Mouse (Mus musculus) heart, adult 2 months (tissue): ENCODE results near the gene Cracr2a. TPM values are rescaled to one million over a fixed set of nuclear protein-coding genes. Genes with fewer than 3 reads are reported as not detected.

Source experiments
- DNase-seq, 2 experiments: peaks; one replicate each; pipeline ENCODE4 v3.0.0; 2021
- H3K27ac ChIP-seq: fragments of 200-600 bp; 2 replicates; pipeline ENCODE4 v1.8.1; 2022
- H3K27me3 ChIP-seq: fragments of 200-500 bp; 2 replicates; pipeline ENCODE4 v1.6.1; 2012; ENCODE audit warnings: mild to moderate bottlenecking, low read length, inconsistent platforms, mixed read lengths; ENCODE audit not compliant: control insufficient read depth, insufficient read depth
- H3K36me3 ChIP-seq: fragments of 200-500 bp; 2 replicates; pipeline ENCODE4 v1.6.1; 2012; ENCODE audit warnings: low read length, inconsistent platforms; ENCODE audit not compliant: control insufficient read depth, insufficient read depth
- H3K4me1 ChIP-seq: fragments of 200-500 bp; 2 replicates; pipeline ENCODE4 v1.6.1; 2011; ENCODE audit warnings: low read length; ENCODE audit not compliant: control insufficient read depth, insufficient read depth
- H3K4me3 ChIP-seq: fragments of 200-600 bp; 2 replicates; pipeline ENCODE4 v1.8.1; 2022
- H3K79me2 ChIP-seq: fragments of 200-500 bp; replicated peaks from 2 replicates; pipeline ENCODE4 v1.6.1; 2012; ENCODE audit warnings: mild to moderate bottlenecking, inconsistent platforms, low read length, moderate library complexity, mixed read lengths; ENCODE audit not compliant: control insufficient read depth, insufficient read depth
- H3K9ac ChIP-seq: fragments of 200-500 bp; 2 replicates; pipeline ENCODE4 v1.6.1; 2012; ENCODE audit warnings: low read depth, mild to moderate bottlenecking, control low read depth, inconsistent platforms, low read length, mixed read lengths
- CTCF ChIP-seq: fragments of 200-600 bp; IDR thresholded peaks from 2 replicates; pipeline ENCODE4 v1.8.1; 2022; ENCODE audit warnings: antibody characterized with exemption, mild to moderate bottlenecking, moderate library complexity
- EP300 ChIP-seq: fragments of 200-500 bp; IDR thresholded peaks from 2 replicates; pipeline ENCODE4 v1.6.1; 2011; ENCODE audit warnings: low read depth, low read length, control low read depth; ENCODE audit not compliant: insufficient read depth
- POLR2A ChIP-seq: fragments of 200-500 bp; IDR thresholded peaks from 2 replicates; pipeline ENCODE4 v1.6.1; 2011; ENCODE audit warnings: mild to moderate bottlenecking, low read depth, low read length, control low read depth; ENCODE audit not compliant: insufficient read depth
- WGBS: fragments of 180-500 bp; shearing (Covaris S2); methylation state at CpG from one replicate; pipeline ENCODE4 v1.1.7; 2018; 5-methylcytosine and 5-hydroxymethylcytosine counted together
- intact Hi-C: fragments of 180-260 bp; cut with DNase I; formaldehyde crosslinking; loops from one replicate; pipeline ENCODE4 v1.15.1; 2025
- polyA plus RNA-seq: library from polyadenylated mRNA; depleted of rRNA; stranded (reverse); fragments of >200 nt; gene quantifications from 2 replicates; pipeline ENCODE4 v1.2.3, GENCODE M21; 2012
- total RNA-seq, 2 experiments: library from RNA; stranded (reverse); gene quantifications; 2 replicates each; pipeline ENCODE4 v1.2.3; 2021

Cracr2a gene
- total and polyA plus RNA-seq, 3 experiments = 1.1 to 1.4 (median 1.4) TPM

DNA sequence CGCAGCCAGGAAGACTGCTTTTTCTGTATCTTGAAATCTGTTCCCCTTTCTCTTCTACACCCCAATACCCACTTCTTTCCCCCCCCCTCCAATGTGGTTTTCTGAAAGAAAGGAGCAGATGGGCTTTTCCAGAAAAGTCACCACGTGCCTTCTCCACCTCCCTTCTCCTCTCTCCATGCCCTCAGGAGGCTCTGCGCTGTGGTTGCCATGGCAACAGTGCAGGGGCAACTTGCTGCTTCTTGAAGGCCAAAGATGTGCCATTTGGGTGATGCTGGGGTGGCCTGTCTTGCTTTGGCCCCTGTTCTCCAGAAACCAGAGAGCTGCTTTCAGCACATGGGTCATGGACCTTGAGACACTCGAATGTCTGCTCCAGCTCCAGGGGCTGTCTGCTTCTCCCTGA is 108.2 kb downstream of the Cracr2a start:
- Histone ChIP-seq H3K4me3 (no peak overlapping the region), H3K36me3 (no peaks in the 10 kb centered on the region), H3K27me3 (no peaks in the 10 kb centered on the region), H3K9ac (no peak overlapping the region), H3K27ac (no peak overlapping the region), H3K4me1 (no peaks in the 10 kb centered on the region), H3K79me2 (no peaks in the 10 kb centered on the region)
- TF ChIP-seq EP300 = no peak
- TF ChIP-seq POLR2A = no peak
- TF ChIP-seq CTCF = no peak
- intact Hi-C loops = no loop called here
- DNase-seq = no peak
- 84% methylated on average over 4 of the region's 4 CpGs for WGBS

DNA sequence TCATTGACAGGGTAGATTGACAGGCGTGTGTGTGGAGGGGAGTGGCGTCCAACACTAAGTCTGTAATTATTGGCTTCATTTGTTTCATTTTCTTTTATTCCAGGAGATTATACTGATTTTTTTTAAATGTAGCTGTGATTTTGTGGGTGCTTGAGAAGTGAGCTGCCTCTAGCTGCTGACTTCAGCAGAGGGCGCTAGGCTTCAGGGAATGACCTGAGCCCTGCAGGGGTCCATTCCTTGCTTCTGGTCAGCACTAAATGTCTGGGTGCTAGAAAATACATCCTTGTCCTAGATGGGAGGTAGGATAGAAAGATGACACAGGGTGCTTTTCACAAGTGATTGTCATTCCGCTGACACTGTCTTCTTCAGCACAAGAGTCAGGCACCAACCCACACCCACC is 108.9 kb downstream of the Cracr2a start:
- no peaks in the 10 kb centered on the region for H3K27me3 ChIP-seq
- TF ChIP-seq CTCF = peak; percentile 18
- TF ChIP-seq POLR2A = no peak
- 99% methylated on average over 4 of the region's 4 CpGs for WGBS

DNA sequence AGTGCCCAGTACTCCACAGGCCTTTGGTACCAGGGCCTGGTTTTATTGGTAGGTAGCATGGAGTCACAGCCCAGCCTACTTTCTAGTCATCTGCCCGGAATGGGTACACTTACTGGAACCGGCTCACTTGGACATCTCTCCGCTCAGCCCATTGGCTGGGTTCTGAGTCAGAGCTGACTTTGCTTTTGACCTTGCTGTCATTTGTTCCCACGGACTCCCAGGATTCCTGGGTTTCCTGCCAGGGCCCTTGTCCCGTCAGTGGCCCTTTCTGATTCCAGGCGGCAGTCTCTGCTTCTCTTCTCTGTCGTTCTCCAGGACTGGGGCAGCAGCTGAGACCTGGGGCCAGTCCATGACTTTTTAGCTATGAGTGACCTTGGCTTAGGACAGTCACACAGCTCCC is 110.9 kb downstream of the Cracr2a start:
- intact Hi-C loops = no loop called here
- no peak overlapping the region for H3K4me3 ChIP-seq
- 49% methylated on average over 7 of the region's 7 CpGs for WGBS

More for the DNA sequence above, 108.9 kb downstream of the Cracr2a start:
- no peak overlapping the region for H3K9ac ChIP-seq
- H3K27ac ChIP-seq = no peak overlapping the region
- H3K79me2 ChIP-seq = no peaks in the 10 kb centered on the region
- no peaks in the 10 kb centered on the region for H3K36me3 ChIP-seq
- H3K4me3 ChIP-seq = no peak overlapping the region
- no peaks in the 10 kb centered on the region for H3K4me1 ChIP-seq
- no peak for DNase-seq
- intact Hi-C loops = no loop called here

DNA sequence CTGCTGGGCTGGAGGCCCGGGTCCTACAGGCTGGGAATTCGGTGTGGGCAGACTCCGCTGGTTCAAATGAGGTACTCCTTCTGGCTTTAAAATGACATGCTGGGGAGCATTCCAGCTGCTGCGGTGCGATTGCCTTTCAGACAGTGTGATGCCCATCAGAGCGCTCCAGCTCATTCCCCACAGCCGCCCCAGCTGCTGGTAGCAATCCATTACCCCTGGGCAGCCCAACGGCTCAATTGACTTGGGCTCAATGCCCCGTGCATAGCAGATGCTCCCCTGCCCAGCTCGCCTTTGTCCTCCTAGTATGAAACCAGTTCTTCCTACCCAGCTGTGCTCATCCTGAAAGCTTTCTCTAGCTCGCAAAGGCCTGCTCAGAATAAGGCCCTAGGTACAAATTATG is 115.7 kb downstream of the Cracr2a start:
- no peaks in the 10 kb centered on the region for H3K79me2 ChIP-seq
- H3K4me1 ChIP-seq = no peaks in the 10 kb centered on the region
- TF ChIP-seq POLR2A (no peak), EP300 (no peak), CTCF (no peak)
- H3K4me3 ChIP-seq = no peak overlapping the region
- no peaks in the 10 kb centered on the region for H3K36me3 ChIP-seq
- WGBS = 78% methylated on average over 11 of the region's 11 CpGs
- H3K27ac ChIP-seq = no peak overlapping the region
- no peak overlapping the region for H3K9ac ChIP-seq
- no peaks in the 10 kb centered on the region; the same call in 1 of the 2 replicates for H3K27me3 ChIP-seq
- no peak for DNase-seq
- intact Hi-C loops = no loop called here

More for the DNA sequence above, 110.9 kb downstream of the Cracr2a start:
- Histone ChIP-seq H3K4me1 (no peaks in the 10 kb centered on the region), H3K27me3 (no peaks in the 10 kb centered on the region), H3K9ac (no peak overlapping the region), H3K79me2 (no peaks in the 10 kb centered on the region), H3K36me3 (no peaks in the 10 kb centered on the region), H3K27ac (no peak overlapping the region)
- TF ChIP-seq POLR2A (no peak), CTCF (no peak), EP300 (no peak)
- peak in 1 of 2 experiments; percentile 15 for DNase-seq

DNA sequence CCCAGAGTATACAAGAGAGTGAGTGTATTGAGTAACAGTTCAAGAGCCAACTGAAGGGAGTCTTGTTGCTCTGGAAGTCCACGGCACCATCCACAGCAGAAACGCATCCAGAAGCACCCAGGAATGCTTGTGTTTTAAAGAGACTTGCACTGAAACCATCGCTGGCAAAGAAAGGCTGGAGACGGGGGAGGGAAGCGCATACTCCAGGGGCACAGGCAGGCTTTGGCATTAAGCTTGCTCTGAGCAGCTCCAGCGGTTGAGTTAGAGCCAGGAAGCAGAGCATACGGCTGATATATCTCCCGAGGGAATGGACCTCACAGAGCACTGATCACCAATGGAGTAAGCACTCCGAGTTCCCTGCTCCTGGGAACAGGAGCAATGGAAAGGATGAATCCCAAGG is 117.2 kb downstream of the Cracr2a start:
- Histone ChIP-seq H3K27me3 (no peaks in the 10 kb centered on the region; the same call in 1 of the 2 replicates), H3K9ac (no peak overlapping the region), H3K27ac (no peak overlapping the region), H3K36me3 (no peaks in the 10 kb centered on the region), H3K4me1 (no peaks in the 10 kb centered on the region), H3K79me2 (no peaks in the 10 kb centered on the region), H3K4me3 (no peak overlapping the region)
- 56% methylated on average over 9 of the region's 9 CpGs for WGBS
- DNase-seq = no peak
- intact Hi-C loops = no loop called here
- no peak for TF ChIP-seq EP300
- no peak for TF ChIP-seq CTCF
- no peak for TF ChIP-seq POLR2A

DNA sequence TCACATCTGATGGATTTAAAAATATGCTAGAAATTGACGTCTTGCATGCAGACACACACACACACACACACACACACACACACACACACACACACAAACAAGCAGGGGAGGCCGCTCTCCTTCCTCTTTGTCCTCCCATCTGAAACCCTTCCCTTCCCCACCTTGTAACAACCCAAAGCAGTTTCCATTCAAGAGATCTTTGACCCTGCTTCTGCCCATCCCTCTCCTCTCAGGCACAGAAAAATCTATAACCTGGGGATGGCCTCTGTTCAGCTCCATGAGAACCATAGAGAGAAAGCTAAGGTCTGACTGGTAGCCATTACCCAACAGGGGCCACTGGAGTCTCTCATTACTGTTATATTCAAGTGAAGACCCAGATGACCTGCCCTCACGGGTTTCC is 117.9 kb downstream of the Cracr2a start:
- Histone ChIP-seq H3K27ac (no peak overlapping the region), H3K9ac (no peak overlapping the region), H3K4me1 (no peaks in the 10 kb centered on the region), H3K4me3 (no peak overlapping the region), H3K27me3 (no peaks in the 10 kb centered on the region; the same call in 1 of the 2 replicates), H3K79me2 (no peaks in the 10 kb centered on the region), H3K36me3 (no peaks in the 10 kb centered on the region)
- intact Hi-C loops = no loop called here
- 69% methylated on average over 3 of the region's 3 CpGs for WGBS
- DNase-seq = no peak
- TF ChIP-seq POLR2A (no peak), EP300 (no peak), CTCF (no peak)
